Mouse (Mus musculus) kidney, embryonic 15.5 days (tissue): ENCODE measurements around the gene Chst5. TPM values are rescaled to one million over a fixed set of nuclear protein-coding genes. Genes with fewer than 3 reads are reported as not detected.
A peak's percentile ranks its signal among the peaks of the same experiment; 100 is the strongest.

Experiments used
- ATAC-seq: fragments of 200-750 bp; cut with Nextera tagmentation; replicated peaks from 2 replicates; pipeline ENCODE4 v1.8.0; 2017; ENCODE audit warnings: moderate TSS enrichment; ENCODE audit not compliant: low FRiP score
- H3K27ac ChIP-seq: fragments of 300-500 bp; sonication (generic); 2 replicates; pipeline ENCODE4 v1.5.1; 2015; ENCODE audit warnings: mild to moderate bottlenecking, inconsistent platforms
- H3K27me3 ChIP-seq: fragments of 300-500 bp; sonication (generic); 2 replicates; pipeline ENCODE4 v1.6.1; 2015; ENCODE audit warnings: inconsistent platforms
- H3K36me3 ChIP-seq: fragments of 300-500 bp; sonication (generic); 2 replicates; pipeline ENCODE4 v1.6.1; 2015; ENCODE audit warnings: inconsistent platforms
- H3K4me1 ChIP-seq: fragments of 300-500 bp; sonication (generic); 2 replicates; pipeline ENCODE4 v1.6.1; 2015; ENCODE audit warnings: inconsistent platforms
- H3K4me2 ChIP-seq: fragments of 300-500 bp; sonication (generic); 2 replicates; pipeline ENCODE4 v1.6.1; 2015; ENCODE audit warnings: moderate library complexity, mild to moderate bottlenecking, inconsistent platforms
- H3K4me3 ChIP-seq: fragments of 300-500 bp; sonication (generic); replicated peaks from 2 replicates; pipeline ENCODE4 v1.5.1; 2015; ENCODE audit warnings: mild to moderate bottlenecking, inconsistent platforms
- H3K9ac ChIP-seq: fragments of 300-500 bp; sonication (generic); 2 replicates; pipeline ENCODE4 v1.6.1; 2015; ENCODE audit warnings: mild to moderate bottlenecking, inconsistent platforms
- H3K9me3 ChIP-seq: fragments of 300-500 bp; sonication (generic); replicated peaks from 2 replicates; pipeline ENCODE4 v1.6.1; 2016; ENCODE audit warnings: inconsistent platforms
- WGBS: fragments of 180-500 bp; shearing (Covaris S2); methylation state at CpG from one replicate; pipeline ENCODE4 v1.1.7; 2015; ENCODE audit warnings: mixed read lengths; 5-methylcytosine and 5-hydroxymethylcytosine counted together
- polyA plus RNA-seq: library from polyadenylated mRNA; unstranded; fragments of >200 nt; fragmentation: Nextera tagmentation; extraction: Ambion mirVana; gene quantifications from 2 replicates; pipeline ENCODE4 v1.2.1, GENCODE M21; 2015

Chst5 gene
- polyA plus RNA-seq, 1 experiment from 2014 or later, result 0.96 TPM

- Histone ChIP-seq H3K36me3 (peaks cover 4% of the 10 kb centered on the region), H3K27ac (no peak overlapping the region), H3K4me2 (0 out of 2 replicates have a peak overlapping the region, but pooled peaks have one; percentile 21), H3K9me3 (no peaks in the 10 kb centered on the region), H3K4me1 (peaks cover 7% of the 10 kb centered on the region; the same call in 1 of the 2 replicates), H3K9ac (no peak overlapping the region), H3K27me3 (no peaks in the 10 kb centered on the region), H3K4me3 (no peak overlapping the region)
- WGBS, result 24% methylated on average over 10 of the region's 10 CpGs
- no peak for ATAC-seq
Measured at GRCm38 (mm10) chr8:111923383-111923804, 13.1 kb upstream of the Chst5 start.

DNA sequence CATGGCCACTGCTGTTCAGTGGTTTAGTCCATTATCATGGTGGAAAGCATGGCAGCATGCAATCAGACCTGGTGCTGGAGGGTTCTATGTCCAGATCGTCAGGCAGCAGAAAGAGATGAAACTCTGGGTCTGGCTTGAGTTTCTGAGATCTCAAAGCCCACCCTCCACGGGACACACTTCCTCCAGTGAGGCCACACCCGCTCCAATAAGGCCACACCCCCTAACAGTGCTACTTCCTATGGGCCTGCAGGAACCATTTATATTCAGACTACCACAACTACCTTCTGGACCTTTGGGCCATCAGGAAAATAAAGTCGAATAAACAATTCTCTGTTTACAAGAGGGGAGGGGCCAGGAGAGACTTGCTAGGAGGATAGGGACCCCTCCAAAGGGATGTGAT is 10.7 kb upstream of the Chst5 start:
- no peaks in the 10 kb centered on the region for H3K9me3 ChIP-seq
- H3K27ac ChIP-seq, result 0 out of 2 replicates have a peak overlapping the region, but pooled peaks have one; percentile 14
- H3K9ac ChIP-seq, result no peak overlapping the region; the same call in 1 of the 2 replicates

DNA sequence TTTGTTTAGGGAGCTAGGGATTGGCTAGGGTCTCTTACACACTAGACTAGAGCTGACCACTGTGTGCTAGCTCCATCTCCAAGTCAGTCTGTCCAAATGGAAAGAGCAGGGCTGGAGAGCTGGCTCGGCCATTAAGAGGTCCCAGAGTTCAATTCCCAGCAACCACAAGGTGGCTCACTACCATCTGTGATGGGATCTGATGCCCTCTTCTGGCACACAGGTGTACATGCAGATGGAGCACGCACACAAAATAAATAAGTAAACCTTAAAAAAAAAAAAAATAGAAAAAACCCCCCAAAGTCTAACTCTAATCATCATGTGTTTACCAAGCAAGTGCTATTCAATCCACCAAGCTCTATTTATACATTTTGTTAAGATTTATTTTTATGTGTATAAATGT is 9.4 kb upstream of the Chst5 start:
- Histone ChIP-seq H3K9me3 (no peaks in the 10 kb centered on the region), H3K36me3 (peaks cover 9% of the 10 kb centered on the region), H3K27ac (no peak overlapping the region), H3K27me3 (no peaks in the 10 kb centered on the region), H3K4me2 (no peak overlapping the region), H3K4me1 (peaks cover 7% of the 10 kb centered on the region; the same call in 1 of the 2 replicates), H3K9ac (no peak overlapping the region), H3K4me3 (no peak overlapping the region)
- no peak for ATAC-seq
- WGBS, result 81% methylated on average over 2 of the region's 2 CpGs

More for the DNA sequence above, 10.7 kb upstream of the Chst5 start:
- Histone ChIP-seq H3K4me3 (no peak overlapping the region), H3K4me1 (peaks cover 7% of the 10 kb centered on the region; the same call in 1 of the 2 replicates), H3K4me2 (no peak overlapping the region), H3K27me3 (no peaks in the 10 kb centered on the region), H3K36me3 (peaks cover 9% of the 10 kb centered on the region)
- 0 out of 2 replicates have a peak, but pooled peaks have one; percentile 44 for ATAC-seq
- WGBS, result 82% methylated on average over 4 of the region's 4 CpGs

DNA sequence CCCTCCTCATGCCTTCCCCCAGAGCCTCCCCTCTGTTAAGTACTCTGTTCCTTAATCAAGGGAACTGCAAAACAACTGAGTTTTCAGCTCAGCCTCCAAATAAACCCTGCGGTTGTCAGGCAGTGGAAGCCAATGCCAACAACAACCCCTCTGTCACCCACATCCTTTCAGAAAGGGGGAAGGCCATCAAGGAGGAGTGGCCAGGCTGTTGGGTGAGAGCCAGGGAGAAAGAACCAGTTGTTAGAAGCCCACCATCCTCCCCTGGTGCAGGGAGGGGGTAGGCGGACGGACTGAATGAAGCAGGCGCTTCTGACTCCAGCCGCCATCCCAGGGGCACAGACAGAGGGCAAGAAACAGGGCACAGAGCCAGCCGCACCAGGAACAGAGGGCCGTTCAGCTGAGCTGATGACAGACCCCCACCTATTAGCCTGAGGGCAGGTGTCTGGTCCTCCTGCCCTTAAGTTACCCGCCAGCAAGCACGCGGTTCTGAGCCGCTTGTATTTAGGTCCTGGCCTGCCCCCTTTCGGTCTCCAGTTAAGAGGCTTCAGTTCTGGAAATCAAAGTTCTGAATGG is 2.7 kb upstream of the Chst5 start:
- ATAC-seq, result 0 out of 2 replicates have a peak, but pooled peaks have one; percentile 27
- peaks cover 24% of the 10 kb centered on the region for H3K27me3 ChIP-seq
- H3K9me3 ChIP-seq, result no peaks in the 10 kb centered on the region
- no peak overlapping the region for H3K9ac ChIP-seq
- H3K4me2 ChIP-seq, result no peak overlapping the region
- 47% methylated on average over 12 of the region's 12 CpGs for WGBS
- H3K36me3 ChIP-seq, result peaks cover 1% of the 10 kb centered on the region
- H3K4me1 ChIP-seq, result peaks cover 24% of the 10 kb centered on the region
- no peak overlapping the region for H3K4me3 ChIP-seq
- H3K27ac ChIP-seq, result no peak overlapping the region

DNA sequence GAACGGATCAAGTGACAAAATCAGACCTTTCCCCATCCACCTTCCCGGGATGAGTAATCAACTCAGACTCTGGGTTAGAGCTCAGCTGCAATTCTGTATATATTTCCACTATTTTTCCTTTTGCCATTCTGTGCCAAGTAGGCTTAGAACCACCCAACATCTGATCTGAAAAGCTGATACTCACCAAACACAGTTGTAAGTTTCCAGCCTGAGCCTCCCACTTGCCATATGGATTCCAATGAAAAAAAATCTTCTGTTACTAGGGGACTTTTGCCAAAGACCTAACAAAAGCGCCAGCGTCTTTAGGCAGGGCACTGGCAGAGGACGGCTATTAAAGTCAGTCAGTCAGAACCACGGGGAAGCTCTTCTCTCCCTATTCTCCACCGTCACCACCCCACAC is 1.3 kb upstream of the Chst5 start:
- H3K4me1 ChIP-seq, result peaks cover 24% of the 10 kb centered on the region
- ATAC-seq, result no peak
- 27% methylated on average over 7 of the region's 7 CpGs for WGBS
- peak overlapping the region; percentile 2; the same call in 1 of the 2 replicates for H3K27ac ChIP-seq
- no peak overlapping the region for H3K4me3 ChIP-seq
- H3K9ac ChIP-seq, result no peak overlapping the region
- H3K4me2 ChIP-seq, result no peak overlapping the region
- no peaks in the 10 kb centered on the region for H3K36me3 ChIP-seq
- peaks cover 24% of the 10 kb centered on the region for H3K27me3 ChIP-seq
- H3K9me3 ChIP-seq, result no peaks in the 10 kb centered on the region

DNA sequence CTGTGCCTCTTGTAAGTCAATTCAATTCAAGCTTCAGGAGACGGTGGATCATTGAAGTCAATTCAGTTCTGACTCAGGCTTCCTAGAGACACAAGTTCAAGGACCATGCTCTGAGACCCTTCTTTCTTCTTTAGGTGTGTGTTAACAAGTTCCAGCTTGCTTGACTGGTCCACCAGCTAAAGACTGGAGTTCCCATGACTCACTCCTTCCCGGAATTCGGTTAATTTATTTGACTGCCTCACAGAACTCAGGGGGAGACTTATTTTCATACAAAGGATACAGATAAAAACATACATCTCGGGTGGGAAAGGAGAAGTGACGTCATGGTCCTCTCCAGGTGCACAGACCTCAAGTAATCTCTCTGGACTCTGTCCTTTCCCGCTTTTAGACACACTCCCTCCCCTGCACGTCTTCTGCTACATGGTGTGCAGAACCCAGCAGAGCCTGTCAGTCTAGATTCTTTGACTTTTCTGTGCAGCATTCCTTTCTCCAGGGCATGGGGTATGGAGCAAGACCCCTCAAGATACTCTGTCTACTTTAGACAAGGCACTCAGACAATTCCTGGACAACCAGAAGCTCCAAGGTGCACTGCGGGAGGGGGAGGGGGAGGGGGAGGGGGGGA is 4.6 kb downstream of the Chst5 start:
- no peak overlapping the region for H3K9ac ChIP-seq
- H3K36me3 ChIP-seq, result no peaks in the 10 kb centered on the region
- H3K27me3 ChIP-seq, result peaks cover 17% of the 10 kb centered on the region
- 54% methylated on average over 7 of the region's 8 CpGs for WGBS
- H3K27ac ChIP-seq, result no peak overlapping the region
- no peak overlapping the region for H3K4me2 ChIP-seq
- no peak overlapping the region for H3K4me3 ChIP-seq
- no peaks in the 10 kb centered on the region for H3K9me3 ChIP-seq
- peaks cover 22% of the 10 kb centered on the region for H3K4me1 ChIP-seq
- no peak for ATAC-seq

- no peaks in the 10 kb centered on the region for H3K36me3 ChIP-seq
- peak overlapping the region; percentile 76 for H3K27ac ChIP-seq
- H3K27me3 ChIP-seq, result no peaks in the 10 kb centered on the region
- H3K4me2 ChIP-seq, result no peak overlapping the region
- peak; percentile 94 for ATAC-seq
- no peaks in the 10 kb centered on the region for H3K9me3 ChIP-seq
- no peak overlapping the region for H3K9ac ChIP-seq
- 12% methylated on average over 5 of the region's 5 CpGs for WGBS
- H3K4me1 ChIP-seq, result peaks cover 8% of the 10 kb centered on the region; the same call in 1 of the 2 replicates
- no peak overlapping the region for H3K4me3 ChIP-seq
Measured at GRCm38 (mm10) chr8:111902080-111902479, 8.2 kb downstream of the Chst5 start.

- H3K27ac ChIP-seq, result no peak overlapping the region
- no peak overlapping the region for H3K4me3 ChIP-seq
- no peaks in the 10 kb centered on the region for H3K9me3 ChIP-seq
- H3K36me3 ChIP-seq, result no peaks in the 10 kb centered on the region
- H3K4me2 ChIP-seq, result no peak overlapping the region
- ATAC-seq, result no peak
- H3K27me3 ChIP-seq, result no peaks in the 10 kb centered on the region
- WGBS, result 36% methylated on average over 10 of the region's 10 CpGs
- H3K4me1 ChIP-seq, result peaks cover 8% of the 10 kb centered on the region; the same call in 1 of the 2 replicates
- H3K9ac ChIP-seq, result no peak overlapping the region
Measured at GRCm38 (mm10) chr8:111898586-111898985, 11.7 kb downstream of the Chst5 start.

- Histone ChIP-seq H3K36me3 (no peaks in the 10 kb centered on the region), H3K4me3 (no peak overlapping the region), H3K4me1 (peaks cover 19% of the 10 kb centered on the region), H3K9ac (no peak overlapping the region), H3K27me3 (peaks cover 26% of the 10 kb centered on the region), H3K9me3 (no peaks in the 10 kb centered on the region), H3K27ac (no peak overlapping the region), H3K4me2 (no peak overlapping the region)
- 87% methylated on average over 7 of the region's 7 CpGs for WGBS
- ATAC-seq, result no peak
Measured at GRCm38 (mm10) chr8:111894955-111895354, 15.3 kb downstream of the Chst5 start.

DNA sequence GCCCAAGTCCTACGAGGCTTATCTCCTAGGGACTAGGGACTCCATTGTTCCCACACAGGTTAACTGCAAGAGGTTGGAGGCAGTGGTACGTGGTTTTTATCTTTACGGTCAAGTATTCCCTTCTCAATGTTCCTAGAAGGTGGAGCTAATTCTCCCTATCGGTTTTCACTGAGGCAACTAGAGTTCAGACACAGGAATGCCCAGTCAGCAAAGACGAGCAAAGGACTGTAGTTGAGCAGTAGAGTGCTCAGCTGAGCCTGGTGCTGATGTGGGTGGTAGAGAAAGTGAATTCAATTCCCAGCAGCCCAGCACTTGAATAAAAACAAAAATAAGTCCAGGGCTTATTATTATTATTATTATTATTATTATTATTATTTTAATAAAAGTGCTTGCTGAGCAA is 17.6 kb downstream of the Chst5 start:
- H3K4me3 ChIP-seq, result no peak overlapping the region
- 47% methylated on average over 5 of the region's 5 CpGs for WGBS
- peaks cover 28% of the 10 kb centered on the region for H3K4me1 ChIP-seq
- no peak overlapping the region for H3K27ac ChIP-seq
- no peaks in the 10 kb centered on the region for H3K9me3 ChIP-seq
- no peaks in the 10 kb centered on the region for H3K36me3 ChIP-seq
- H3K9ac ChIP-seq, result no peak overlapping the region
- no peak overlapping the region for H3K4me2 ChIP-seq
- peaks cover 45% of the 10 kb centered on the region for H3K27me3 ChIP-seq
- no peak for ATAC-seq

- no peak overlapping the region for H3K4me3 ChIP-seq
- no peak for ATAC-seq
- peaks cover 45% of the 10 kb centered on the region for H3K27me3 ChIP-seq
- H3K4me2 ChIP-seq, result no peak overlapping the region
- 22% methylated on average over 8 of the region's 8 CpGs for WGBS
- peaks cover 28% of the 10 kb centered on the region for H3K4me1 ChIP-seq
- no peak overlapping the region for H3K27ac ChIP-seq
- H3K36me3 ChIP-seq, result no peaks in the 10 kb centered on the region
- H3K9ac ChIP-seq, result no peak overlapping the region
- no peaks in the 10 kb centered on the region for H3K9me3 ChIP-seq
Measured at GRCm38 (mm10) chr8:111891983-111892382, 18.3 kb downstream of the Chst5 start.

GRCm38 (mm10) chr8:111890911-111891303 is 19.3 kb downstream of the Chst5 start:
- Histone ChIP-seq H3K9me3 (no peaks in the 10 kb centered on the region), H3K4me2 (peak overlapping the region; percentile 61), H3K9ac (no peak overlapping the region), H3K4me3 (no peak overlapping the region), H3K36me3 (no peaks in the 10 kb centered on the region), H3K27me3 (peaks cover 45% of the 10 kb centered on the region), H3K4me1 (peaks cover 28% of the 10 kb centered on the region), H3K27ac (no peak overlapping the region)
- WGBS, result 63% methylated on average over 6 of the region's 6 CpGs
- no peak for ATAC-seq
